Mouse (Mus musculus) bone marrow, adult 2 months (tissue): ENCODE results near the gene Gdi2. TPM values are rescaled to one million over a fixed set of nuclear protein-coding genes. Genes with fewer than 3 reads are reported as not detected.
A peak's percentile ranks its signal among the peaks of the same experiment; 100 is the strongest.
"Not testable (repeated sequence)": the region's sequence is repeated elsewhere in the genome, so short reads cannot be mapped to it uniquely, and the experiment has no call there.

Source experiments
- H3K27ac ChIP-seq: fragments of 200-500 bp; 2 replicates; pipeline ENCODE4 v1.5.1; 2012; ENCODE audit warnings: low read depth, mild to moderate bottlenecking, control low read depth, inconsistent platforms, low read length; ENCODE audit not compliant: control insufficient read depth, poor library complexity, insufficient read depth
- H3K4me1 ChIP-seq: fragments of 200-500 bp; 2 replicates; pipeline ENCODE4 v1.6.1; 2011; ENCODE audit warnings: low read length; ENCODE audit not compliant: control insufficient read depth, insufficient read depth
- H3K4me3 ChIP-seq: fragments of 200-500 bp; replicated peaks from 2 replicates; pipeline ENCODE3; 2011; ENCODE audit warnings: mild to moderate bottlenecking, low read depth, low read length, control low read depth; ENCODE audit not compliant: control insufficient read depth
- CTCF ChIP-seq: fragments of 200-500 bp; IDR thresholded peaks from 2 replicates; pipeline ENCODE4 v1.5.1; 2011; ENCODE audit warnings: low read length, control low read depth; ENCODE audit not compliant: control insufficient read depth, insufficient read depth
- POLR2A ChIP-seq: fragments of 200-500 bp; IDR thresholded peaks from 2 replicates; pipeline ENCODE4 v1.6.1; 2011; ENCODE audit warnings: low read depth, mild to moderate bottlenecking, control low read depth, low read length, borderline replicate concordance; ENCODE audit not compliant: control insufficient read depth
- WGBS: fragments of 180-500 bp; shearing (Covaris S2); methylation state at CpG from one replicate; pipeline ENCODE4 v1.1.7; 2018; 5-methylcytosine and 5-hydroxymethylcytosine counted together
- polyA plus RNA-seq: library from polyadenylated mRNA; stranded (reverse); fragments of >200 nt; gene quantifications from 2 replicates; pipeline ENCODE4 v1.2.4, GENCODE M21; 2011; ENCODE audit warnings: low replicate concordance; ENCODE audit not compliant: missing spikeins, insufficient read depth, insufficient read length

Gene Gdi2
- 122 and 211 TPM in 2 replicates for polyA plus RNA-seq

- 1% methylated on average over 47 of the region's 47 CpGs for WGBS
- Histone ChIP-seq H3K4me3 (peak within 1 kb of the TSS; percentile 99), H3K27ac (peak within 1 kb of the TSS; percentile 96), H3K4me1 (peaks cover 1% of the 10 kb centered on the region; the same call in 1 of the 2 replicates)
- TF ChIP-seq POLR2A: peak; percentile 77
- no peak for TF ChIP-seq CTCF
Observed at GRCm38 (mm10) chr13:3537594-3538222, at the start of gene Gdi2. Gene Gdi2 (plus strand): TSS chr13:3538063.

GRCm38 (mm10) chr13:3495526-3495925, 42.3 kb upstream of the Gdi2 start:
- whole genome bisulfite sequencing: 84% methylated on average over 4 of the region's 4 CpGs
- no peak for TF ChIP-seq CTCF
- no peak for TF ChIP-seq POLR2A
- H3K4me3 ChIP-seq: no peak overlapping the region
- H3K27ac ChIP-seq: no peak overlapping the region
- no peaks in the 10 kb centered on the region for H3K4me1 ChIP-seq

DNA sequence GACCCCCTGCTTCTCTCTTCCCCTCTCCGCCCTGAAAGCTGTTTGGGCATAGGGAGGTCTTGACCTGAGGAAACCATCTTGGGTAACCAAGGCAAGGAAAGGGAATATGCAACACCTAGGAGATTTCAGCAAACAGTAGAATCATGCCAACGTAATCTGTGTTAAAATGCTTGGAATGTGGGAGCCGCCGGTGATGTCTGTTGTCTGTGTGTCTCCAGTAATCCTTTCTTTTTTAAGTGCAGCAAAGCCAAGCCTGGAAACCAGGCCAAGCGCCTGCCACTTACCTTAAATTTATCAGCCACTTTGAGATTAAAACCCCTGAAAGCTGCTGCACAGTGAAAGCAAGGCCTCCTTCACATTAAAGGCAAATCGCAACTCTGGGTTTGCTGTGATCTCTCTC, 36.8 kb upstream of the Gdi2 start:
- not testable (repeated sequence) for H3K27ac ChIP-seq, H3K4me3 ChIP-seq, H3K4me1 ChIP-seq
- 91% methylated on average over 6 of the region's 6 CpGs for whole genome bisulfite sequencing

GRCm38 (mm10) chr13:3515351-3515750, 22.5 kb upstream of the Gdi2 start:
- H3K4me1 ChIP-seq, H3K4me3 ChIP-seq, H3K27ac ChIP-seq: not testable (repeated sequence)
- 80% methylated on average over 6 of the region's 6 CpGs for WGBS
- TF ChIP-seq CTCF: peak; percentile 31; the same call in 1 of the 2 replicates

DNA sequence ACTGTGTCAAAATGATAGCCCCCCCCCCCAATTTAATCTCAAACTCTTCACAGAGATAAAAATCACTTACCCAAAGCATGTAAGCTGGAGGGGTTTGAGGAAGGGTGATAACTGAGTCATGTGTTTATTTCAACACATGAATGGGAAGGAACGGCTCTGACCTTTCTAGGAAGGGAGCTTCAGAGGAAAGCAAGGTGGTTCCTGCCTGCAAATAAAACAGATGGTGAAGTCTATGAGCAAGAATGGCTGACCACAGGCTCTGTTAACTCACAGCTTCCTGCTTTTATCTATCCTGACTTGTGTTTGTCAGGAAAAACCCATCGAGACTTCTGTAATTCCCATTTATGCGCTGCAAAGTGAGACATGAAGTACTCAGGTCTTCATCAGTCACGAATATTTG, 18.5 kb upstream of the Gdi2 start:
- WGBS: 6% methylated on average over 4 of the region's 4 CpGs
- not testable (repeated sequence) for H3K4me1 ChIP-seq, H3K4me3 ChIP-seq, H3K27ac ChIP-seq

DNA sequence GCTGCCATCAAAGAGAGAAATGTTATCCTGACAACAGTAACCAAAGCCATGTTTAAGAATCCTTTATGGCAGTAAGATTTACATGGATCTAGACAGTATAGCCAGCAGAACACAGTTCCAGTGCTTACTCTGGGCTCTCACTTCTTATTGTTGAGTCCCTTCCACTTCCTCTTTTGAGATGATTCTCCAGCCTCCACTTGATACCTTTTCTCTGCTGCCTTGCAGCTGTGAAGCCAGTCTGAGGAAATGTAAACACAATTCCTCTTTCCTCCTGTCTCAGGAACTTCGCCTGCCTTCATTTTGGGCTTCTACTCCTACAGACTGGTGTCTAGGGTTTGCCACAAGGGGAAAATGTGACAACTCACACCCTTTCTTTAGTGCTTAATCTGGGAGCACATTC, 17.9 kb upstream of the Gdi2 start:
- H3K27ac ChIP-seq, H3K4me1 ChIP-seq, H3K4me3 ChIP-seq: not testable (repeated sequence)
- WGBS: 4% methylated on average over 1 of the region's 1 CpGs

DNA sequence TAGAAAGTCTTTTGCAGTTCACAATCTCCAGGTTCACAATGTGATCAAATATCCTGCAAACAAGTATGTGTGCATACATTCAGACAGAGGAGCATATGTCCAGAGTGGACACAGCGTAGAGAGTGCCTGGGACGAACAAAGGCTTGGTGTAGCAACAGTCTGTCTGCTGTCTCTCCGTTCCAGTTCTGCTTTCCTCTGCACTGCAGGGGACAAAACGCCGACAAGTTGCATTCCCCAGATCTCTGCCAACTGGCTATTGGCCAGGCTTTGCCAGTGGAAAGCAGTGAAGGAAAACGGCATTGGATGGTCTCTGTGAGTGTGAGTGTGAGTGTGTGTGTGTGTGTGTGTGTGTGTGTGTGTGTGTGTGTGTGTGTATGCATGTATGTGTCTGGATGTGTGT, 14.4 kb upstream of the Gdi2 start:
- 31% methylated on average over 6 of the region's 6 CpGs for WGBS
- peaks cover 4% of the 10 kb centered on the region; the same call in 1 of the 2 replicates for H3K4me1 ChIP-seq
- no peak overlapping the region for H3K4me3 ChIP-seq
- H3K27ac ChIP-seq: no peak overlapping the region
- TF ChIP-seq POLR2A (no peak), CTCF (no peak)

GRCm38 (mm10) chr13:3523946-3524345, 13.9 kb upstream of the Gdi2 start:
- Histone ChIP-seq H3K4me3 (no peak overlapping the region), H3K27ac (no peak overlapping the region), H3K4me1 (peaks cover 4% of the 10 kb centered on the region; the same call in 1 of the 2 replicates)
- WGBS: 79% methylated on average over 1 of the region's 1 CpGs
- TF ChIP-seq CTCF (no peak), POLR2A (no peak)

DNA sequence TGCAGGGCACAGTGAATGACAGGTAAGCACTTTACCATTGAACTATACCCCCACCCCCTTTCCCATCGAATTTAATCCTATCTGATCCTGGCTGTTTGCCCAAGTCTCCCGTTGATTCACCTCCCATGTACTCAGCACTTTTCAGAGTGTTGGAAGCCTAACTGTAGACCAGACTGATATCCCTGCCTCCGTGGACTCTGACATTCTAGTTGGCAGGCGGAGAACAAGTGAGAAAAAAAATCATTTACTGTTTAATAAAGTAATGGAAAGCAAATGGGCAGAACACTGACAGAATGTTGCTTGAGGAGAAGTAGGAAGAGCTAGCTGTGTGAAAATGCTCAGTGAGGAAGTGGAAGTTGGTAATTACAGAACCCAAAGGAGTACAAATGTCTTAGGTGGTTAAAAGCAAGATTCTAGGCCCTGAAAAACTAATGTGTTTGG, 12.2 kb upstream of the Gdi2 start:
- Histone ChIP-seq H3K27ac (peak overlapping the region; percentile 59; the same call in 1 of the 2 replicates), H3K4me3 (no peak overlapping the region), H3K4me1 (peaks cover 4% of the 10 kb centered on the region; the same call in 1 of the 2 replicates)
- TF ChIP-seq CTCF: no peak
- no peak for TF ChIP-seq POLR2A
- WGBS: 59% methylated on average over 4 of the region's 4 CpGs
